Mouse (Mus musculus) kidney, adult 2 months (tissue): ENCODE measurements around the gene Rag1.

Experiments used
- CTCF ChIP-seq: fragments of 200-500 bp; conservative IDR thresholded peaks from 2 replicates; pipeline ENCODE4 v1.5.1; 2011; ENCODE audit warnings: low read depth, mild to moderate bottlenecking, control low read depth, low read length, moderate library complexity, mixed read lengths; ENCODE audit not compliant: insufficient read depth, insufficient read length
- POLR2A ChIP-seq: fragments of 200-500 bp; IDR thresholded peaks from one replicate; pipeline ENCODE4 v1.6.1; 2011; ENCODE audit warnings: low read depth, low read length, control low read depth

DNA sequence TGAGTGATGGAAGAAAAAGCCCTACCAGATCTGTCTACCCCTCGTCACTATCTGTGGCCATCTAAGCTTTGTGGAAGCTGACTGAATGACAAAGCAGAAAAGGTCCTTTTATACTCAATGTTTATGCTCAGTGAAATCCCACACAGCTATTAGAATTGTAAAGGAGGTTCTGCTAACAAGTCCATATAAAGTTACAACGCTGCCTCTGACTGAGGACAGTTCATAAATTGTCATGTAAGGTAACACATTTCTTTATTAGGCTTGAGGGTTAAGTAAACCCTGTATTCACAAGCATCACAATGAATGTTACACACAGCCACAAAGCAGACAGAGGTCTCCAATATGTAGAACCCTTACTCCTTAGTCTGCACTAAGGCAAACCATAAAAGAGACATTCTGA, 25.3 kb downstream of the Rag1 start:
- TF ChIP-seq POLR2A (no peak), CTCF (no peak)
